Mouse (Mus musculus) heart, embryonic 15.5 days (tissue): ENCODE results near the gene Ncapg2. TPM values are rescaled to one million over a fixed set of nuclear protein-coding genes. Genes with fewer than 3 reads are reported as not detected.

Experiments
- ATAC-seq: fragments of 200-750 bp; cut with Nextera tagmentation; replicated peaks from 2 replicates; pipeline ENCODE4 v1.8.0; 2017; ENCODE audit warnings: low read depth, moderate TSS enrichment; ENCODE audit not compliant: insufficient number of reproducible peaks, insufficient read depth, low FRiP score
- H3K27ac ChIP-seq: fragments of 300-500 bp; sonication (generic); 2 replicates; pipeline ENCODE4 v1.5.1; 2015; ENCODE audit warnings: mild to moderate bottlenecking, inconsistent platforms
- H3K27me3 ChIP-seq: fragments of 300-500 bp; sonication (generic); 2 replicates; pipeline ENCODE4 v1.6.1; 2015; ENCODE audit warnings: inconsistent platforms
- H3K36me3 ChIP-seq: fragments of 300-500 bp; sonication (generic); 2 replicates; pipeline ENCODE4 v1.6.1; 2015; ENCODE audit warnings: mild to moderate bottlenecking, inconsistent platforms
- H3K4me1 ChIP-seq: fragments of 300-500 bp; sonication (generic); replicated peaks from 2 replicates; pipeline ENCODE4 v1.6.1; 2015; ENCODE audit warnings: inconsistent platforms
- H3K4me2 ChIP-seq: fragments of 300-500 bp; sonication (generic); 2 replicates; pipeline ENCODE4 v1.6.1; 2015; ENCODE audit warnings: inconsistent platforms, mild to moderate bottlenecking, moderate library complexity
- H3K4me3 ChIP-seq: fragments of 300-500 bp; sonication (generic); 2 replicates; pipeline ENCODE4 v1.5.1; 2015; ENCODE audit warnings: mild to moderate bottlenecking, inconsistent platforms
- H3K9ac ChIP-seq: fragments of 300-500 bp; sonication (generic); 2 replicates; pipeline ENCODE4 v1.6.1; 2015; ENCODE audit warnings: mild to moderate bottlenecking, inconsistent platforms
- H3K9me3 ChIP-seq: fragments of 300-500 bp; sonication (generic); replicated peaks from 2 replicates; pipeline ENCODE4 v1.6.1; 2016; ENCODE audit warnings: inconsistent platforms
- WGBS: fragments of 180-500 bp; shearing (Covaris S2); methylation state at CpG from one replicate; pipeline ENCODE4 v1.1.7; 2015; ENCODE audit warnings: mixed read lengths; 5-methylcytosine and 5-hydroxymethylcytosine counted together
- polyA plus RNA-seq: library from polyadenylated mRNA; unstranded; fragments of >200 nt; fragmentation: Nextera tagmentation; extraction: Ambion mirVana; gene quantifications from 2 replicates; pipeline ENCODE4 v1.2.1, GENCODE M21; 2015

Ncapg2 gene
- polyA plus RNA-seq, 1 experiment from 2014 or later: 20.0 TPM

DNA sequence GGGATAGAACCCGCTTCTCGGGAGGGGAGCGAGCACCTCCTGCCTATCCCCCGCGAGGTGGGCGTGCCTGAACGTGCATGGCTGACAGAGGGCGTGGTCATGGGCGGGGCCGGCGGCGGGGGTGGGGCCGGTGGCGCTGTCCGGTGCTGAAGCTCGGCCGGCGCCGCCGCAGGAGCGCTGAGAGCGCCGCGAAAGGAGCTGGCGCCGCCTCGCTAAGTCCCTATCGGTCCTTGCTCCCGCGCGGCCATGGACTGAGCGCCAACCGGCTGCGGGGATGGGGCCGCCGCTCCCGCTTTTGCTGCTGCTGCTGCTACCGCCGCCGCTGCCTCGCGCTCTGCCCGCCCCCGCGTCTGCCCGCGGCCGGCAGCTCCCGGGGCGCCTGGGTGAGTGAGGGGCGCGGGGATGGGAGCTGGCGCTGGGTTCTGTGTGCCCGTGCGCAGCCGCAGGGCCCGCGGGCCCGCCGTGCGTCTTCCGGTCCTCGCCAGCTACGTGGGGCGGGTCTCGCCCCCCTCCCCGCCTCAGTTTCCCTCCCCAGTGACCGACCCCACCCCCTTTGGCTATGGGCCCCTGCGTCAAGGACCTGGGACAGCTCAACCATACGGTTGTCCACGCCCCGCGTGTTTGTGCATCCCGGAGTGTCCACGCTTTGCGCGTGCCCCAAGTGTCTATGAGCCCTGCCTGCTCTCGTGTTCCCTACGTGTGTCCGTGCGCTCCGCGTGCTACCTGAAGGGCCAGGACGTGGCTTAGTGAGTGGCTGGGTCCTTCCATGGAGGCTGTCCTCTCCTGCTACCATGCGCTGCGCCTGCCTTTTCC lies 80.6 kb downstream of the Ncapg2 start, which contains the start of gene Ptprn2:
Gene Ptprn2 (plus strand): TSS at position 130 of the 813 bp plus-strand sequence.
- no peaks in the 10 kb centered on the region for H3K9me3 ChIP-seq
- H3K27me3 ChIP-seq: peaks cover 34% of the 10 kb centered on the region
- peak within 1 kb of the TSS; percentile 97 for H3K4me2 ChIP-seq
- ATAC-seq: peak; percentile 87
- H3K27ac ChIP-seq: no peak within 1 kb of the TSS
- peak within 1 kb of the TSS; percentile 55 for H3K4me3 ChIP-seq
- H3K36me3 ChIP-seq: no peaks in the 10 kb centered on the region
- WGBS: under 1% methylated on average over 86 of the region's 86 CpGs
- H3K4me1 ChIP-seq: peaks cover 13% of the 10 kb centered on the region
- no peak within 1 kb of the TSS for H3K9ac ChIP-seq

DNA sequence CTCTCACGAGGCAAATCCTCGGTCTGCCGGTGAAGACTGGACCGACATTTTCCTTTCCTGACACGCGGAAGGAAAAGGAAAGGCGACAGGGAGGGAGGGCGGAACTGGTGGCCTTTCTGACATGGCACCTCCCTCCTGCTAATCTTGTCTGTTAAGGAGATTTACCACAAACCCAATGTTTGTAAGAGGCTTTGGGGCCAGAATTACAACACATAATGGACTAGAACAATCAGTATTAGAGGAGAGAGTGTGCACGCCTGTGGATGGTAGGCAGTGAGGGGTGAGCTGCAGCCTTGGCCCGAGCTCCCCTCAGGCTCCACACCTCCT lies 81.2 kb downstream of the Ncapg2 start:
- peaks cover 34% of the 10 kb centered on the region for H3K27me3 ChIP-seq
- 5% methylated on average over 10 of the region's 10 CpGs for WGBS
- H3K27ac ChIP-seq: no peak overlapping the region
- peak overlapping the region; percentile 55 for H3K4me3 ChIP-seq
- no peak for ATAC-seq
- H3K36me3 ChIP-seq: no peaks in the 10 kb centered on the region
- peaks cover 13% of the 10 kb centered on the region for H3K4me1 ChIP-seq
- H3K4me2 ChIP-seq: peak overlapping the region; percentile 97
- H3K9ac ChIP-seq: no peak overlapping the region
- H3K9me3 ChIP-seq: no peaks in the 10 kb centered on the region

DNA sequence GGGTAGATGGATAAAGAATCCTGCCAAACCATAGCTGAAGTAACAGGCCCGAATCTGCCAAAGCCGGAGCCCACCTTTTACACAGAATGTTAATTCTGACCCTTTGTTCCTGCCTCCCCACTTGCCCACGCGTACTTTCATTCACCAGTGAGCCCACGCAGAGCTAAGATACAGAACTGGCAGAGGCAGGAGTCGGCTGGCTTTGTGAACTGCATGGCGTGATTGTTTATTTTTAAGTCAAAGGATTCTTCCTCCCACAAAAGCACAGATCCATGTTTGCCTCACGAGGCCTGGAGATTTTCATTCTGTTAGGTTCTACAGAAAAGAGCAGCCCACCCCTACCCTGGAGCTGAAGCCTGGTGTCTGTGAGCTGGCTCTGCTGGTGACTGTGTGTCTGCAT lies 83.6 kb downstream of the Ncapg2 start:
- Histone ChIP-seq H3K4me1 (peaks cover 13% of the 10 kb centered on the region), H3K36me3 (no peaks in the 10 kb centered on the region), H3K4me2 (no peak overlapping the region), H3K27ac (no peak overlapping the region), H3K27me3 (peaks cover 31% of the 10 kb centered on the region), H3K9ac (no peak overlapping the region), H3K4me3 (no peak overlapping the region), H3K9me3 (no peaks in the 10 kb centered on the region)
- 63% methylated on average over 8 of the region's 8 CpGs for WGBS
- no peak for ATAC-seq

DNA sequence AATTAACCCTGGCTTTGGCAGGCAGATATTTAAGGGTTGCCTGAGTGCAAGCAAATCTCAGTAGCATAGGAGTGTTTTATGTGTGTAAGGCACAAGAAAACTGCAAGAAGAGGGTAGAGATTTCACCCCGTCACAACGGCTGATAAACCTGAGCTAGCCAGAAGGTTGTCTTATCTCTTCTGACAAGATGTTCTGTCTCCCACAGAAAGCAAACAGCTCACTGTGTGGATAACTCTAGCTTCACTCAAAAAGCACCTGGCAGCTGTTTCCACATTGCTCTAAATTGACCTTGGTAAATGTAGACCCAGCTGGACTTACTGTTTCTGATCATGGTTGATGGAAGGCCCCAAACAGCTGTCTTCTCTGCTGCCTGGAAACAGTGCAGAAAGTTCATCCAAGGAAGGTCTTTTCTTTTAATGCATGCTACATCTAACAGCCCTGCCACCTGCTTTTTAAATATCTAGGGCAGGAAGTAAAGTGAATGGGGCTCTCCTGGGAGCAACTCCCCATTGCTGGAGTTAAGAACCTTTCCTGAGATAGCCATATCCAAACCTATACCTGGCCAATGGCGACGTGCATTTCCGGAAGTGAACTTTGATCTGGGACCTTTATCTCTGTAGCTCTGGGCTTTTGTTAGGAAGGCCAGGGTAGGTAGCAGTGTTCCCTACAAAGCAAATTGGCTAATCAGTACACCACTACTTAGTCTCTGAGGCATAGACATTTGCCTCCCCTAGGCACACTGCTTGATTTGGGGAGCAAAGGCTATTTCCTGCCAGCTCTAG lies 85.6 kb downstream of the Ncapg2 start:
- no peak overlapping the region for H3K9ac ChIP-seq
- peaks cover 21% of the 10 kb centered on the region for H3K27me3 ChIP-seq
- H3K27ac ChIP-seq: no peak overlapping the region
- no peak for ATAC-seq
- H3K4me3 ChIP-seq: no peak overlapping the region
- peaks cover 8% of the 10 kb centered on the region for H3K4me1 ChIP-seq
- H3K4me2 ChIP-seq: no peak overlapping the region
- no peaks in the 10 kb centered on the region for H3K9me3 ChIP-seq
- 50% methylated on average over 5 of the region's 5 CpGs for WGBS
- H3K36me3 ChIP-seq: no peaks in the 10 kb centered on the region

DNA sequence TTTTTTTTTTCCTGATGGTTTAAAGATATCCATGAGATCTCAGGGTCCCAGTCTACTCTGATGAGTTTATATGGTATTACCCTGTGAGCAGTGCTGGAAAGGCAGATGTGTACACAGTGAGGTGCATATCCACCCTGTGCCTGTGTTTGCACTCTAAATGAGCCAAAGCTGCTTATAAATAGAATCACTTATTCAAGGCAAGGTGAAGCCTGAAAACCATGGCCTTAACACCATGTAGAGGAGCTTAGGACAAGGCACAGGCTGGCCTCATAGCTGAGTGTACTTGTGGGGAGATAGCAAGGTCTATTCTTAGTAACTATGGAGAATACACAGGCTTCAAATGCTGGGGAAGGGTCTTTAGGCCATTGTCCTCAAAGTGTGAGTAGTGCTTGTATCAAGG lies 93.5 kb downstream of the Ncapg2 start:
- H3K9me3 ChIP-seq: no peaks in the 10 kb centered on the region
- no peaks in the 10 kb centered on the region; the same call in 1 of the 2 replicates for H3K4me1 ChIP-seq
- H3K36me3 ChIP-seq: no peaks in the 10 kb centered on the region
- no peak for ATAC-seq
- H3K9ac ChIP-seq: no peak overlapping the region
- no peak overlapping the region for H3K4me3 ChIP-seq
- H3K27me3 ChIP-seq: no peaks in the 10 kb centered on the region
- H3K4me2 ChIP-seq: no peak overlapping the region
- no peak overlapping the region for H3K27ac ChIP-seq

DNA sequence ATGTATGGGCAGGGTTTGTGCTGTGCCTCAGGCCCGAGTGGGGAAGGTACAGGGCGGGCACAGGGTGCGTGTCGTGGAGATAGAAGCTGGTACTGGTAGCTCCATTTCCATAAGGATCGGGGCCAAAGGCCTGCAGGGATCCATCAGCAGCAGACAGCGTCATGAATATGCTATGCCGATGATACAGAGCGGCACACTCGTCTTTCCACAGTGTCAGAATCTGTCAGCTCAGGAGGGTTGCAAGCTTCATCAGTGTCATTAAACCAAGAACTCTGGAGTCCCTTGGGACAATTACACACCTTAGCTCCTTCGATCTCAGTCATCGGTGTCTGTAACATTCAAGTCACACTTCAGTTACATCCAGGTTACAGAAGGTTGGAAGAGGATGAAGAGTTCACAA lies 95.5 kb downstream of the Ncapg2 start:
- Histone ChIP-seq H3K9me3 (no peaks in the 10 kb centered on the region), H3K4me1 (no peaks in the 10 kb centered on the region; the same call in 1 of the 2 replicates), H3K9ac (no peak overlapping the region), H3K4me2 (no peak overlapping the region), H3K4me3 (no peak overlapping the region), H3K27ac (no peak overlapping the region), H3K27me3 (no peaks in the 10 kb centered on the region), H3K36me3 (no peaks in the 10 kb centered on the region)
- no peak for ATAC-seq
- WGBS: 78% methylated on average over 11 of the region's 11 CpGs

DNA sequence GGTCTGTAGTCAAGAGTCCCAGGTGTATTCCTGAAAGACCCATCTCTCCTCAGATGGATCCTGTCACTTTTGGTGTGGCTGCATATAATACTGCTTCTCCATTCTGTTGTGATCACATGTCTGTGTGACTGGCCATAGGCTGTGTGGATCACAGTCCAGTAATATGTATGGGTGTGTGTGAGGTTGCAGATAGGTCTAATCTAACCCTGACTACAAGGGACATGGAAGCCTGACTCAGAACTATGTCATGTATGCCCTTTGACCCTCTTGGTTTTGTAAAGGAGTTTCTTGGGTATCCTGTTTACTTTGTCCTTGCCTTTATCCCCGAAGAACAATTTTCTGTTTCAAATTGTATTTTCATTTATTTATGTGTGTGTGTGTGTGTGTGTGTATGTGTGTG lies 107.3 kb downstream of the Ncapg2 start:
- Histone ChIP-seq H3K4me3 (no peak overlapping the region), H3K9me3 (no peaks in the 10 kb centered on the region), H3K4me2 (no peak overlapping the region), H3K9ac (no peak overlapping the region), H3K27me3 (no peaks in the 10 kb centered on the region), H3K4me1 (no peaks in the 10 kb centered on the region), H3K27ac (no peak overlapping the region), H3K36me3 (no peaks in the 10 kb centered on the region)
- WGBS: 64% methylated on average over 1 of the region's 1 CpGs
- no peak for ATAC-seq

Other genes starting within 250 kb of the Ncapg2 start
- 5.9 and 7.1 TPM in 2 replicates for gene Wdr60, start 142.4 kb upstream of the Ncapg2 start, polyA plus RNA-seq
- not detected in 2 replicates for gene Gm11027, start 130.0 kb upstream of the Ncapg2 start, polyA plus RNA-seq
- 10.0 and 14.4 TPM in 2 replicates for gene Esyt2, start 124.2 kb upstream of the Ncapg2 start, polyA plus RNA-seq
- gene Ptprn2, start 80.3 kb downstream of the Ncapg2 start, polyA plus RNA-seq: 0.13 and 0.24 TPM in 2 replicates